Mouse (Mus musculus): ENCODE measurements at regions not wholly inside any gene's neighbourhood (a gene's known extent, or its start where the extent isn't known, plus 50 kb on each side); places are given as distances from the start of the nearest gene placed in this dataset.

DNA sequence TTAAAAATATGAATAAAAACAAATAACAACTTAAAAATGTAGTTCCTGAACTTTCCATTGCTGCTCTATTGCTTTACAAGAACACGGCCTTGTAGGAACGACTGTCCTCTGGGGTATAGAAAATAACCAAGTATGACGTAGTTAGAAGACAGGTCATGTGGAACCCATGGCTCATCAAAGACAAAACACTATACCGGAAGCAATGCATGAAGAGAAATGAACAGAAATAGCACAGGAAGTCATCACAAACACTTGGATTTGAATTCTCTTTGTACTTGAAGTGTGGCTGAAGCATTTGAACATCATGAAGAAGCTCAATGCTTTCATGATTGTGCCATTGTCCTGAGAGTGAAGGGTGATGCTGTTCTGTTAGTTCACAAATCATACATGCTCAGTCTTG, 538.7 kb upstream of the Zfp462 start:
- ATAC-seq (replicated peaks; ENCODE audit: low read depth, poor library complexity, severe bottlenecking): no peak

GRCm38 (mm10) chr4:54407930-54408329, 536.9 kb upstream of the Zfp462 start:
- no peak for ATAC-seq (replicated peaks; ENCODE audit: low read depth, poor library complexity, severe bottlenecking)

DNA sequence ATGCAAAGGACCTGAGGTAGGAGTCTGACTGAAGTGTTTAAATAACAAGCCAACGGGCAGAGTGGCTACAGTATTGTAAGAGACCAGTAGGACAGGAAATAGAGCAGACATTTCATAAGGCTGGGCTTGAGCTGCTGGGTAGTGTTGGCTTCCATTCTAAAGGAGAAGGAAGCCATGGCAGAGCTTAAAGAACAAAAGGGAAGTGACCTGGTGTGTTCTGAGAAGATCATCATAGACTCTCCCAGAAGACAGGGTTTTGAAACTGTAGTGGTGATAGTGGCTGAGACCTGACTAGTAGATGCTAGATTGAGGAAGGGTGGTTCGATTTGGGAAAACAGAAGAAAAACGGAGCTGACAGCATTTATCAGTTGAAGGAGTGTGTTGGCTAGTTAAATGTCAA, 514.1 kb upstream of the Zfp462 start:
- ATAC-seq (replicated peaks; ENCODE audit: low read depth, poor library complexity, severe bottlenecking): peak; percentile 71

GRCm38 (mm10) chr4:54460596-54460995, 484.3 kb upstream of the Zfp462 start:
- no peak for ATAC-seq (replicated peaks; ENCODE audit: low read depth, poor library complexity, severe bottlenecking)

GRCm38 (mm10) chr4:54469176-54469575, 475.7 kb upstream of the Zfp462 start:
- no peak for ATAC-seq (replicated peaks; ENCODE audit: low read depth, poor library complexity, severe bottlenecking)

- no peak for ATAC-seq (replicated peaks; ENCODE audit: low read depth, poor library complexity, severe bottlenecking)
Observed at GRCm38 (mm10) chr4:54470022-54471008, 474.5 kb upstream of the Zfp462 start.

GRCm38 (mm10) chr4:54471009-54471408, 473.8 kb upstream of the Zfp462 start:
- ATAC-seq (replicated peaks; ENCODE audit: low read depth, poor library complexity, severe bottlenecking): peak; percentile 96

DNA sequence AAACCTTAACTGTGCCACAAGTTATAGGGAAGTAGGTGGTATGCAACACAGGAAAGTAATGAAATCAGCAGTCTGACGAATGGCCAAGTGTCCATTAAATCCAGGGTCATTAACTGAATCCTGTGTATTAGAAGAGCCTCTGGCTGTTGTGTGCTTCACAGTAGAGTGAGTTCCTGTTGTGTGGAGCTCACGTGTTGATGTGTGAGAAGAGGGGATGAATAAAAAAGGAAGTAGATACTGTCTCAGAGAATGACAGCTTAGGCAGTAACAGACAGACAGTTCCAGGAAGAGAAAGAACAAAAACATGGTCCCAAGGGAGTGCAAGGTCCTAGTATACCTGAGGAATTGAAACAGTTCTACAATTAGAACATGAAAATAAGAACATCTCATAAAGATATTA, 463.1 kb upstream of the Zfp462 start:
- ATAC-seq (replicated peaks; ENCODE audit: low read depth, poor library complexity, severe bottlenecking): peak; percentile 76

- ATAC-seq (replicated peaks; ENCODE audit: low read depth, poor library complexity, severe bottlenecking): no peak
Observed at GRCm38 (mm10) chr4:54493074-54493473, 451.8 kb upstream of the Zfp462 start.

DNA sequence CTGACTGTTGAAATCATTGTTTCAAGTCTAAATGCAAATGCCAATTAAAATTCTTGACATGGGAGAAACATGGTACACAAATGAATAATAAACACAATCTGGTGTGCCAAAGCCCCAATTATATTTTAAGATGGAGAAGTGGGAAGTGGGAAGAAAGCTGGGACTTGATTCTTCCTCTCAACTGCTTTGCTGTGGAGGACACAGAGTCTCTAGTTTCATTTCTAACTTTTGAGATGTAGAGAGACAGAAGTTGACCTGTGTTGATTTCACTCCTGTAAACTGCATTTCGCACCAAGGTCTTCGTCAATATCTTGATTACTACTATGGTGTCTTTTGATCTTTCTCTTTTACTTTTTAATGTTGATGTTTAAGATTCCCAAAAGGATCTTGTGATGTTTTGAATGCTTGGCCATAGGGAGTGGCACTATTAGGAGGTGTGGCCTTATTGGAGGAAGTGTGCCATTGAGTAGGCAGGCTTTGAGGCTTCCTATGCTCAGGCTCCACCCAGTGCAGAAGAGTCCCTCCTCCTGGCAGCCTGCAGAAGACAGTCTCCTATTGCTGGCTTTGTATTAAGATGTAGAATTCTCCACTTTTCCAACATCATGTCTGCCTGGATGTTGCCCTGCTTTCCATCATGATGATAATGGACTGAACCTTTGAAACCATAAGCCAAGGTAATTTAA, 447.4 kb upstream of the Zfp462 start:
- no peak for ATAC-seq (replicated peaks; ENCODE audit: low read depth, poor library complexity, severe bottlenecking)

- ATAC-seq (replicated peaks; ENCODE audit: low read depth, poor library complexity, severe bottlenecking): peak; percentile 81
Observed at GRCm38 (mm10) chr4:54515934-54516333, 428.9 kb upstream of the Zfp462 start.

DNA sequence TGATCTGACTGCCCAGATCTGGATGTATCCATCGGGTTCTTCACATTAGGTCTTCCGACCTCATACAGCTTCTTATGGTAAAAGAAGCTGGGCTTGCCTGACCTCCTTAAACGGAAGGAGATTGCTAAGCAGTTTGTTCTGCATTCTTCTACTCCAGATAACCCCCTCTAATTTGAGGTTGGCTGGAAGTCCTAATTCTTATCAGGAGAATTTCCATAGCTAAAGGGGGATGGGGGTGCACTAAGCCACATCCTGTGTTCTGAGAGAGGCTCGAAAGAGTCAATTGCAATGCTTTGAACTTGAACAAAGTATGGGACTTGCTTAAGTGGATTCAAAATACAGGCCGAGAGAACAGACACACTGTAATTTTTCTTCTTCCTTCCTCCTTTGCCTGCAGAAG, 421.6 kb upstream of the Zfp462 start:
- peak; percentile 63 for ATAC-seq (replicated peaks; ENCODE audit: low read depth, poor library complexity, severe bottlenecking)

DNA sequence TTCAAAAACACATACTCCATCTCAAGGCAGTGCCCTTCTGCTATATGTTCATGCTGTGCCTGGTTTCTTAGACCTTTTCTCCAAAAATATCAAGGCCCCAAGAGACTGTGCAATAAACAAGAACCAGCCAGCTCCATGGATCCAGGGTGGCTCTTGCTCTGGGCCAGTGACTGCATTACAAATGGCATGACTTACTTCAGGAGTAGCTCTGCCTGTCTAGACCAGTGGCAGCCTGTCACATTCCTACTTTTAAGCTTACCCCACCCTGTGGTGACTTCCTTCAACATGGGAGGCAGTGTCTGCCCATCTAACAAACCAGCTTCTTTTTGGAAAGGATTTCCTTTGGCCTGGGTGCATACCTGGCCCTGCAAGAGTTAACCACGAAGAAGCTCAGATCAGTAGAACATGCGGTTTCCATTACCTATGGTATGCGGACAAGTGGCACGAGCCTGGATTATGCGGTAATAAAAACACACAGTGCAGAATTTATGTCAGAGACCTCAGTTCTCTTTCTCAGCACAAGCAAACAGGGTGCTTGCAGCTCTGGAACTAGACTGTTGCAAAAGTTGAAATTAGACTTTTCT, 418.8 kb upstream of the Zfp462 start:
- no peak for ATAC-seq (replicated peaks; ENCODE audit: low read depth, poor library complexity, severe bottlenecking)

GRCm38 (mm10) chr4:54527660-54528059, 417.2 kb upstream of the Zfp462 start:
- ATAC-seq (replicated peaks; ENCODE audit: low read depth, poor library complexity, severe bottlenecking): peak; percentile 92

DNA sequence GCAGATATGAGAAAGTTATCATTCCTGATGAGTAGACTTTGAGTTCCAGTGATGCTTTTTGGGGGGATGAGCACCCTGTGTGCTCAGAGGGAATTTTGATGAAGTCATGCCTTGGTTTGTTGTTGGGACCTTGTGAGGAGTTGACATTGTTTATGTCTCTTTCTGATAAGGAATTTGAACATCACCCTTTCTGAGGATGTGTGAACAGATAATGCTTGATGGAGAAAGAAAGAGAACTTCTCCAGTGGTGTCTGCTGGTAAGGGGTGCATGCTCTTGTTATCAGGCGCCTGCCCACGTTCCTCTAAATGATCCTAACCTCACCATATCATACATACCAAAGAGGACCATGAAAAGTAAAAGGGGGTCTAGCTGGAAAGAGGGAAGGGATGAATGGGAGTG, 413.1 kb upstream of the Zfp462 start:
- ATAC-seq (replicated peaks; ENCODE audit: low read depth, poor library complexity, severe bottlenecking): no peak

DNA sequence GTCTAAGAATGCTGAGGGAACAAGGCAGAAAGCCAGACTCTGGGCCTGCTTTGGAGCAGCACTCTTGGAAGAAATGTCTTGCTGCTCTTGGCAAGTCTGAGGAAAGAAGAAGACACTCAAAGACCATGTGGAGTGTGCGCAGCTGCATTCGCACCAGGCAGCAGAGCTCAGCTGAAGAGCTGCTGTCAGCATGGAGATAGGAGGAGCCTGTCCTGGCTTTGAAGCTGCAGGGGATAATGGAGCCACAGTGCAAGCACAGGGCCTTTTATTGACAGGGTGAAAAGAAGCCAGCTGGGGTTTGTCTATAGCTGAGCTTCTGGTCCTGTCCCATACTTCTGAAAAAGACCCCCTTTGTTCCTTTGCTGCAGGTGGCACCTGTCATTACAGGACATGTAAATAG, 411.0 kb upstream of the Zfp462 start:
- ATAC-seq (replicated peaks; ENCODE audit: low read depth, poor library complexity, severe bottlenecking): no peak

GRCm38 (mm10) chr4:54552864-54553618, 391.8 kb upstream of the Zfp462 start:
- peak; percentile 84 for ATAC-seq (replicated peaks; ENCODE audit: low read depth, poor library complexity, severe bottlenecking)

DNA sequence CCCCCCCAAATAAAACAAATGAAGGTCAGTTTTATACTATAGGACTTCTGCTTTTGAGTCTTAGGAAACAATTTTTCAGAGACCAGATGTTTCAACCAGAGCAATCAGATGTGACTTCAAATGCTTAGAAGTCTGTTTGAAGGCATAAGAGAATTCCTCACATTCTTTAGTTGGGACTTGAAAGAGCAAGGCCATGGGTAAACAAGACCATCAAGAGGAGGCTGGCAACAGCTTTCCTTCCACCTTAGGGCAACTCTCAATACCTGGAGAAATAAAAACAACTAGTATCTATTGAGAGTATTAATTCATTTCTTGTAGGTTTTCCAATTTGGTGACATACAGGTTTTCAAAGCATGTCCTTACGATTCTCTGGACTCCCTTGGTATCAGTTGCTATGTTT, 381.8 kb upstream of the Zfp462 start:
- ATAC-seq (replicated peaks; ENCODE audit: low read depth, poor library complexity, severe bottlenecking): no peak

DNA sequence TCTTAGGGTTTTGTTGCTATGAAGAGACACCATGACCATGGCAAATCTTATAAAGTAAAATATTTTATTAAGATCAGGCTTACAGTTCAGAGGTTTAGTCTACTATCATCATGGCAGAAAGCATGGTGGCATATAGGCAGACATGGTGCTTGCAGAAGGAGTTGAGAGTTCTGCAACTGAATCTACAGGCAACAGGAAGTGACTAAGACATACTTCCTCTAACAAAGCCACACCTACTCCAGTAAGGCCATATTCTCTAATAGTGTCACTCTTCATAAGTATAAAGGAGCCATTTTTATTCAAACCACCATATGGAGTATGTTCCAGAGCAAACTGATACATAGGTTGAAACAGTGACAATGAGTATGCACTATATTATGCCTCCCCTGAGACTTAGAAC, 371.7 kb upstream of the Zfp462 start:
- no peak for ATAC-seq (replicated peaks; ENCODE audit: low read depth, poor library complexity, severe bottlenecking)

- ATAC-seq (replicated peaks; ENCODE audit: low read depth, poor library complexity, severe bottlenecking): no peak
Observed at GRCm38 (mm10) chr4:54587197-54587596, 357.7 kb upstream of the Zfp462 start.

Measured in common myeloid progenitor, adult 5-6 weeks (primary cell).